Mouse (Mus musculus) cerebellum, postnatal 25 days (tissue): ENCODE measurements at regions not wholly inside any gene's neighbourhood (a gene's known extent, or its start where the extent isn't known, plus 50 kb on each side); places are given as distances from the start of the nearest gene placed in this dataset.
A peak's percentile ranks its signal among the peaks of the same experiment; 100 is the strongest.

Experiments
- DNase-seq, 2 experiments: peaks; one replicate each; pipeline ENCODE4 v3.0.0; 2021; ENCODE audit warnings: mixed read lengths in 2 of 2

DNA sequence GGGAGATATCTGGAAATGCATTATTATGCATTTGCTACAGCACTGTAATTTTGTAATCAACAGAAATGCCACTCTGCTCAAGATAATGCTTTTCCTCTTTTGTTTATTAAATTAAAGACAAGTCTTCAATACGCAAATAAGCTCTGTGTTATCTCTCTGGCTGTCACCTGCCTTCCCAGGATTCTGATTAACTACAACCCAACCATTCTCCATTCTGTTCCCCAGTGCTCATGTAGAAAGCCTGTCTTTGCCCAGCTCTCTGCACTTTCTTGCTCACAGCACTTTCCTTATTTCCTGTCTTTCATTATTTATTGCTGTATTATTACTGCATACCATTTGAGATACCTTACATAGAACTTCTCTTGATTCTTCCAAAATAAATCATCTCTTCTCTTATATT is 525.6 kb downstream of the Cd109 start:
- no peak for DNase-seq

DNA sequence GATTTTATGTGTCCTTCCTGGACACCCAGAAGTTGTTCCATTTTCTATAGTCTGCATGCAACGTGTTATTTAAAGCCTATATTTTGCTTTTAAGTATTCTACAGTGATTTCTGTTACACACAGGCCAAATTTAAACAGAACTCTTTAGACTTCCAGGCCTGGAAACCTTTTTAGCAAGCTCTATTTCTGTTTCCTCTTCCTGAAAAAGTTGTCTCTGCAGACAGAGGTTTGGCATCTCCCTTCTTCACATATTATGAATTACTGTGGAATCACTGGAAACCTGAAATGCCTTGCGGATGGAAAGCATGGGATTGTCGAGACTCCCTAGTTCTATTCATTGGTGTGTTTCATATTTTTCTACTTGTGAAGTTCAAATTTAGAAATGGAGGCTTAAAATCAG is 530.7 kb downstream of the Cd109 start:
- DNase-seq: no peak

DNA sequence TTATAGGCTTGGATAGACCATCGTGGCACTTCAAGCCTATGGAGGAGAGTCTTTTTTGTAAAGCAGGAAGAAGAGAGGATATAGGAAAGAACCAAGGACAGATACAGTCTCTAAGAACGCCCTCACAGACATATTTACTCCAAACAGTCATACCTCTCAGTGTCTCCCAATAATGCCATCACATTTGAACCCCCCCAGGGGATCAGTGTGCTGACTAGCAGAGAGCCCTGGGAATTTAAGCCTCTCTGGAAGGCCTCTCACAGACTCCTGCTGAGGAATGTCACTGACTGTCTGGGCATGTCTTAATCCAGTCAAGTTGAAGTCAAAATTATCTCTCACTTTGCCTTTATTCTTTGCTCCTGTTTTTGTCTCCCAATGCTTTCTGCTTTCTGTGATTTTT is 550.2 kb downstream of the Cd109 start:
- DNase-seq: no peak

DNA sequence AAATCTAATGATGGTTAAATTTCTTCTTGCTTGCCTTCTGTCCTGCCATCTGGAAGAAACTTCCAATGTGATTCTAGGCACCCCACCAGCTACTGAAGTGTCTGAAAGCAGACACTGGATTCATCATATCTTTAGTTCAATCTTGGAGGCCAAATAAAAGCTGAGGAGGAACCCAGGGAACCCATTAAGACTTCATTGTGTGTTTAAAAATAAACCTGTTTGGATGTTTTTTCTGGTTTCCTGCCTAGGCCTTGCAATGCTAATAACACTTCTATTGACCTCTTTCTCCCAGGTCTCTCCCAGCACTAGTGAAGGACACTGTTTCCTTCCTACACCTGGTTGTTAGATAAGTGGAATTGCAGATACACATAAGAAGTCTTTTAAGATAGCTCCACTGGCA is 545.6 kb downstream of the Col12a1 start:
- no peak for DNase-seq

DNA sequence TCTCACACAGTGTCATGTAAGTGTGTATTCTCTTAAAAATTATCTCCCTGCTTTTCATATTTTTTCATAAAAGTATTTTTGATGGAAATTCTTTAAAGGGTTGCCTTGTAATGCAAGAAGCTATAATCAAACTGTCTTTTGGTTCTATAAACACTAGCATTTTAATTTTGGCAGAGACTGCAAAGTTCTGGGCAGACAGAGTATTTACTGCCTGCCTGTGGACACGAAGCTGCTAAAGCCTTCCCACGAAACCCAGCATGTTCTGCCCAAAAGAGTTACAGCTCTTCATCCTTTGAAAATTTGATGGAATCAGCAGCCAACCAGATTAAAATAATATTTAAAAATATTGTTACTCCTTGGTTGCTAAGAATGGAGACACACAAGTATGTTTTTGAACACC is 538.7 kb downstream of the Col12a1 start:
- no peak for DNase-seq

DNA sequence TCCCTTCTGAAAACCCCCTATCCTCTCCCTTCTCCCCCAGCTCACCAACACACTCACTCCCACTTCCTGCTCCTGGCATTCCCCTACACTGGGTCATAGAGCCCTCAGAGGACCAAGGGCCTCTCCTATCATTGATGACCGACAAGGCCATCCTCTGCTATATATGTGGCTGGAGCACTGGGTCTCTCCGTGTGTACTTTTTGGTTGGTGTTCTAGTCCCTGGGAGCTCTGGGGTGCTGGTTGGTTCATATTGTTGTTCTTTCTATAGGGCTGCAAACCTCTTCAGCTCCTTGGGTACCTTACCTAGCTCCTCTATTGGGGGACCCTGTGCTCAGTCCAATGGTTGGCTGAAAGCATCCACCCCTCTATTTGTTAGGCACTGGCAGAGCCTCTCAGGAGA is 523.2 kb downstream of the Col12a1 start:
- no peak for DNase-seq

DNA sequence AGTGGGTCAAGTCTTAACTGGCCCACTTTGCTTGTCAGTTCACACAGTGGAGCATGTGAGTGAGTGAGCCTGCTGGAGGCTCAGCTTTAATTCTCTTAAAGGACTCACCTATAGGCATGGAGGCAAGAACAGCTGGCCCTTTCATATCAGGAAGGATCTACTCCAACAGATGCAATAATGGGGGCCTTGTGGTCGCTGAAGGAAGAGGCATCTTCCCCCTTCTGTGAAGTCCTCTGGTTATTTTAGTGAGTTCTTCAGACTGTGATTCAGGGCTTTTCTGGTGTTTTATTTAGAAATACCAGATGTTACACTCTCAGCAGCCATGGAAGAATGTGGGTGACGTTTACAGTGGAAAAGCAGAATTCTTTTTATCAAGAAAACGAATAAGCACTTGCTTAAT is 516.9 kb downstream of the Col12a1 start:
- DNase-seq: no peak

DNA sequence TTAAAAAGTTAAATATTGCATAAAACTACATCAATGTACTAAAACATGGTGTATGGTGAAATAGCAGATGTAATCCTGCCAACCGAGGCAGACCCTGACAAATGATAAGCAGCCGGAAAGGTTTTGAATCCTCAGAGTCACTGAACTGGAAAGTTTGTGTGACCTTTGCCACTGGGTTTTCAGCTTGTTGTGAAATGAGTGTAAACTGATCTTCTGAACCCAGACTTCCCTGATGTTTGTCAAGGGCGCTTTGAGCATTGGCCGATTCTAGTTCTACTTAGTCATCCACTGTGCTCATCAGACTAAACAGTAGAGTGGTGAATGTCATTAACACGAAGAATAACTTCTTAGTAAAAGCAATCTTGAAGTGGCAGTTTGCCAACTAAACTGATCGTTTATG is 505.3 kb downstream of the Col12a1 start:
- no peak for DNase-seq

DNA sequence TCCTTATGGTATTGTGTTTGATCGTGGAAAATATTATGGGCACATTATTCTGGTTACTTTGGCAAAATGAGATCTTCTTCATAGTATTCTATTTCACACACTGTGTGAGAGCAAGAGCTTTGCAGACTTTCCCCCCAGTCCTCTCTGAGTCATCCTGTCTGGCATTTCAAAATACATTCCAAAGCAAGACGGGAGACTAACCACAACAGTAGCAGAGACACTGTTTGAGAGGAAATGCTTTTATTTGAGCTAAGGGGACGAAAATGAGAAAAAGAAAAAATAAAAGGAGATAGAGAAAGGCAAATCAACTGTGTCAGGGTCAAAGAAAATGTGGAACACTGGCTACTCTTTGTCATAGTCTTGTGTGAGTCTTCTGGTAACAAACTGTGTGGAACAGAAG is 502.6 kb downstream of the Col12a1 start:
- DNase-seq: no peak

DNA sequence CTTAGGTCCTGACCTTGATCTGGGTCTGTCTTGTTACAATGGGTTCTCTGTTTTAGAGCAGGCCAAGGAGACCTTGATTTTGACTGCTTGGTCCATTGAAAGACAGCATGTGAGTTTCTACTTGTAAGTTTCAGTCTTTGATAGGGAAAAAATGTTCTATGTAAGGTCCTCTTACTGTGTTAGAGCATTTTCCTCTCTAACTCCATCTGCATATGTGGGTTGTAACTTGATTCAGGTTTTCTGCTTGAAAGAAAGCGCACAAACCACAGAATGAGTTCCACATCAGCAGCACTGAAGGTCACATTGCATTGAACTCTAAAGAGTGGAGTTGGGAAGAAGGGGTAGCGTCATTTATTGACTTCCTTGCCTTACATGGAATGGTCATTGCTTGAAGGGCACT is 502.2 kb downstream of the Col12a1 start:
- no peak for DNase-seq

DNA sequence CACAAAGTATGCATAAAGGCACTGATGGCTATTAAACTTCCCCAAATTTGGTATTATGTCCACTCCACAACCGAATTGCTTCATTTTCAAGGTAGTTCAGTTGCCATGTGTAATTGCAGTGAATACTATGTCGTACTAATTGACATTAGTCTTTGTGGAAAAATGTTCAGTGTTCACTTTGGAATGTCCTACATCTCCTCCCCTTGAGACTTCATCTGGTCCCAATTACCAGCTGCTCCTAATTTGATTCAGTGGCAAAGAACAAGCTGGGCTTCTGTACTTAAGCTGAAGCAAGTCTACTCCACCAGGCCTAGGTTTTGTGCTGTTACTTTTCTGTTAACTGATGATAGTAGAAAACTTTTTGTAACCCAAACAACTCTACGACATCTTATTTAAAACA is 485.6 kb downstream of the Col12a1 start:
- DNase-seq: no peak

DNA sequence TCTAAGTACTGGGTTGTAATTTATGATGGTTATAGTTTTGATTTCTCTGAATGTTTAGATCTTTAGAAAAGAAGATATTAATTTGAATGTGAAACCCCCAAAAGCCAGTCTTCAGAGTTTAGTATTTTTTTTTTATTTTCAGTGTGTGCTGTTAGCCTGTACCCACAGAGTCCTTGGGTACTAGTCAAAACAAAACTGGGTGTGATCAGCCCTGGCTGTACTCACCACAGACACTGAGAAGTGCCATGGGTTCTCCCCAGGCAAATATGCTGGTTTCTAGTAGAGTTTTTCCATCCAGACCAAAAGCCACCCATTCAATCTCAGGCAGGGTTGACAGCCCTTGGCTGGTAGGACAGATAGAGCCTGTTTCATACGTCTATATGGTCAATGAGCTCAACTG is 484.9 kb downstream of the Col12a1 start:
- no peak for DNase-seq

DNA sequence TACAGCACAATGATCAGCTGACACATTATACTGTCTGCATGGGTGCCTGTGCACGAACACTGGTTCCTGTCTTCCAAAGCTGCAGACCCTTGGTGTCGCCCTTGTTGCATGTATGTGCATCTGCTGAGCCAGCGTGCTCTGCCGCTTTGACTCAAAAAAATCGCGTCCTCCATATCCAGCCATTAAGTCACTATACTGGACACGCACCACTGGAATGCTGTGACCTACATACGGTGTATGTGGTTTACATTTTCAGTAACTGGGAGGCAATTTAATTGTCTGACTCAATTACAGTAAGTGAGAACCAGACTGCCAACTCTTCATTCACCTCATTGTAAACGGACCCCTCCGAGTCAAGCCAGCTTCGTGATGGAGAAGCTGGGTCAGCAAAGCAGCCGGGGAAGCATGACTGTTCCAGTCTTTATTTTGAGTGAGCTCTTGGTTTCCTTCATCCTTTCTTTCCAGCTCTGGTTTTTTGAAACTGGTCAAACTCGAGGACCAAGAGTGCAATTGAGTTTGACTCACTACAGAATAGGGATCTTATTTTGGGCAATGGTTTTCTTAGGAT is 448.9 kb downstream of the Col12a1 start:
- peak; percentile 9 to 15 for DNase-seq

DNA sequence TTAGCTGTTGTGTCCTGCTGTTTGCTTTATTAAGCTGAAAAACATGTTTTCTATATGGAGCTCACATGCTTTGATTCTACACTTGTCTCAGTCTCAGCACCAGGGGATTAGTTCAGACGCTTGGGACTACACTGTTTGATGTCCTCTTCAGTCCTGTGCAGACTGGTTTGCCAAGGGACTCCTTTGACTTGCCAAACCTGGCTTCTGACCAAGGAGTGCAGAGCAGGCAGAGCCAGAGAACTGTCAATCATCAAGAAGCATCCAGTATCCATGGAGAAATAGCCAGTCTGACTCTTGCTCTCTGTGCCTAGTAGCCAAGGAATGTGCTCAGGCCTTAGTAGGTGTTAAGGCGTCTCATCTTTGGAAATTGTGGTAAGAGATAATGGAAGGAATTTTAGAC is 448.4 kb downstream of the Col12a1 start:
- DNase-seq: peak; percentile 69 to 79

DNA sequence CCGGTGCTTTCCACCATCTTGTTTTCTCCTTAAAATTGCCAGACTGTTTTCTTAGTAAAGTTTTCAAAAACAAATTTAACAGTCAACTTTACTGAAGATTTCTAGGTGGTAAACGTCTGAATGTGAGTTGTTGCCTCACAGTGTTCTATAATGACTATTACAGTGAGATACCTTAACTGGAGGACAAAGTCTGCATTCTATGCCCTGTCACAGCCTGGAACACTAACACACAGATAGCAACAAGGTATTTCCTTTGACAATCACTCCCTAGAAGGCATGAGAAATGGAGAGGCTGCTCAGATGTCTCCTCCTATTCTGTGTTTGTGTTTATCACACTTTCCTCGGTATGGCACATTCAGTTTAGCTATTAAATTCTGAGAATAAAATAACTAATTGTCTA is 430.8 kb downstream of the Col12a1 start:
- no peak for DNase-seq

DNA sequence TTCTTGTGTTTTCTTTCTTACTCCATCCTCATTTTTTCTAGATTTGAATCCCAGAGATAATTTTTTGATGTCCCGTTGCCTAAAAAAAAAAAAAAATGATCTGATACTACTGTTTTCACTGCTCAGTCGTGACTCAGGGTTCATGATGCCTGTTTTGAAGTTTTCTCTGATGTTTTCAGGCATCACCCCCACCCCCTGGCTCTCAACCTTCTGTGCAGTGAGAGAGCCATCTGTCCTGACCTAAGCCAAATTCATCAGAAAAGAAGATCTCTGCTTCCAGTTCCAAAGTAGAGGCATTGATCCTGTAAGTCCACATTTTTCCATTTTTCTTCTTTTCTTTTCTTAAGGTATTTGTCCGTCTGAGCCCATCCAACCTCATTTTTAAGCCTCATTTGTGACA is 423.3 kb downstream of the Col12a1 start:
- DNase-seq: peak; percentile 64 to 78

DNA sequence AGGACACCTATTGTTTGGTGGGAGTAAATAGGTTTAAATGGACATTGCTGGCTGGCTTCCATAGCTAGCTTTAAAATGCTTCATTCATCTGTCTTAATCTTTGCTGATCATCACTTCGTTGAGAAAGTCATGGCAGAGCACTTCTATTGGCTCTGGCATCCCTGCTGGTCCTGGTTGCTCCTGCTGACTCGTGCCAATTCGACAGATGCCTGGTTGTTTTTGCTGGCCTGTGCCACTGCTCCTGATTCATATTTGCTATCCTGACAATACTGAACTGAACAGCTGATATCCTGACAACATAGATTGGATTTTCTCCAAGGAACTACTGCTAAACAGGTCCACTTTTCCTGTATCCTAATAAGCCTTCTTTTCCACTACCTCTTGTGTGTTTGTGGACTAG is 417.1 kb downstream of the Col12a1 start:
- DNase-seq: peak; percentile 86 to 88

DNA sequence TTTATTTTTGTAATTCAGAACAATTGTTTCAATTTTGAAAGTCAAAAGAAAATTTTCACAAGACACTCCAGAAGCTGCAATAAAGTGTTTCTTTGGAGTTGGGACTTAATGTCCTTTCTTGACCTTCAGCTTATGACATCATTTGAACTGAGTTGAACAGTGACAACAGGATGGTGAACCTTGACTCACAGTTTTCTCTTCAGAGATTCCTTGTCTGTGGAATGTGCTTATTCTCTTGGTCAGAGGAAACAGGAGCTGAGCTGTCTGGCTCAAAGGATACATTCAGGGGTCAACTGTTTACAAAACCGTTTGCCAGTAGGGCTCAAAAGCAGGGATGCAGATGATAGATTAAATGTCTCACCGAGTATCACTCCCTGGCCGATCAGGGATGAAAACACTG is 408.0 kb downstream of the Col12a1 start:
- no peak for DNase-seq

DNA sequence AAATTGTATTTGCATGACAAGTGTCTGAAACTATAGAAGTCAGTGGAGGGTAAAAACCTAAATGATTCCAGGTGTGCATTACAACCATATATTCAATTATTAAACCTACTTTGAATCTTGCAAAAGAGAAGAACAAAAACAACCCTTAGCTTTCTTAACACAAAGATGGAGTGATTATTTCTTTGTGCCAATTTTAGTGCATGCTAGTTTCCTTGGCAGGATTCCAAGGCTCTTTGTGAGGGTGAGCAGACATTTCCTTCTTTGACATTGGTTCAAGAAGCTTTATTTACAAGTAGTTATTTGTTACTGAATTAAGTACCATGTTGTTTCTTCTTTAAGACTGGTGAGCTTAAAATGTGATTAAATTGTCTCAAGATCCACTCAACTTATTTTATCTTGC is 401.2 kb downstream of the Col12a1 start:
- DNase-seq: no peak

DNA sequence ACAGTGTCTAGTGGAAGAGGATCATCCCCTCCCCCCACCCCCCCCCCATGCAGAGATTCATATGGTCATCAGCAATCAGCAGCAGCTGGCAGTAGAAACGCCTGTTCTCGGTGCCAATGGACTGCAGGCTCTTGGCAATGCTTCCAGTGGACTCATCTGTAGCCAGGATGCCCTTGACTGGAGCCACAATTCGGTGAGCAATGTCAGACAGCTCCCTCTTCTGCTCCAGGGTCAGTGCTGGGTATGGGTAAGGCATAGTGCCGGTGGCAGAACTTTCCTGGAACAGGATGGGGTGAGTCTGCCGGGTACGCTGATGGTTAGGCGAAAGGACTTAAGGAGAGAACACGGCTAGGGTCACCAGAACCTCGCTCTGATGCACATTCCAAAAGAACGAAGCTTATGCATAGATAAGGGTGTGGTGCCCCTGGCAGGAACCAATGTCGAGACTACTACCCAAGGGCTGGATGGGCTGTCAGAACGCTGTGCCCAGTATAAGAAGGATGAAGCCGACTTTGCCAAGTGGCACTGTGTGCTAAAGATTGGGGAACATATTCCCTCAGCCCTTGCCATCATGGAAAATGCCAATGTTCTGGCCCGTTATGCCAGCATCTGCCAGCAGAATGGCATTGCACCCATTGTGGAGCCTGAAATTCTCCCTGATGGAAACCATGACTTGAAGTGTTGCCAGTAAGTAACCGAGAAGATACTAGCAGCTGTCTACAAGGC is 372.1 kb downstream of the Col12a1 start:
- peak; percentile 75 to 80 for DNase-seq

DNA sequence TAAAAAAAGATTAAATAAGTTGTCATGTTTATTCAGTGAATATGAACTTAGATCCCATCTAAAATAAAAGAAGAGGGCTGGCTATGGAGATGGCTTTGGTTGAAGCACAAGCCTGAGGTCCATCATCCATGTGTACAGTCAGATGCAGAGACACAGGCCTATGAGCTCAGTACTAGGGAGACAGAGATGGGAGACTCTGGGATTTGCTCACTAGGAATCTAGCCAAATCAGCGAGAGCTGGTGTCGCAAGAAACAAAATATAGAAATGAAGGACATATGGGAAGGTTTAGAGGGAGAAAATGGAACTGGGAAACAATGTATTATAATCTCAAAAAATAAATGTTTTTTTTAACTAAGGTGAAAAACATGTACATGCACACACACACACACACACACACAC is 326.6 kb downstream of the Col12a1 start:
- DNase-seq: no peak

DNA sequence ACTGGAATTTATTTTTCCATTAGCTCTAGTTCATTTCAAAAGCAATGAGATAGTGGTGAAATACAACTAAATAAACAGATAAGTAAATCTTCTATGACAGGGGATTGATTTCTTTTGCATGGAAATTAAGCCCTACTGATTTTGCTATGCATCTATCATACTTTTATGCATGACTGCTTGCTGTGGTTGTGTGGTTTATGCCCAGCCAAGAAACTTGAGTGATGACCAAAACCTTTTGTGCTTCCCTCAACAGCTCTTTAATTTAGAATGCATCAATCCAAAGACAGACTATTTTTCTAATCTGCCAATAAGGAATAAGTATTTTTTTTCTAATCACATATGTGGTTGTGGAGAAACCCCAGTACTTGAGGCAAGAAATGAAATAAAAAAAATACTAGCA is 303.6 kb downstream of the Col12a1 start:
- no peak for DNase-seq

DNA sequence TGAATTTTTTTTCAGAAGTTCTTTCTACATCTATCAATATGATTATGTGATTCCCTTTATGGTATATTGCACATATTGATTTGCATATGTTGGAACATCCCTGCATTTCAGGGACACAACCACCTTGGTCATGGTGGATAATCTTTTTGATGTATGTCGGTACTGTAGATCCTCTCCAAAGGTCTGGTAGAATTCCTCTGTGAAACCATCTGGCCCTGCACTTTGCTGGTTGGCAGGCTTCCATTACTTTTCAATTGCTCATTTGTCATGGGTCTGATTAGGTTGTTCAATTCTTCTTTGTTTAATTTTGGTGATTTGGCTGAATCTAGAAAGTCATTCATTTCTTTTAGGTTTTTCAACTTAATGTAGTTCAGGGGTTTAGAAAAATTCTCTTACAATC is 288.2 kb downstream of the Col12a1 start:
- peak; percentile 55 to 72 for DNase-seq

DNA sequence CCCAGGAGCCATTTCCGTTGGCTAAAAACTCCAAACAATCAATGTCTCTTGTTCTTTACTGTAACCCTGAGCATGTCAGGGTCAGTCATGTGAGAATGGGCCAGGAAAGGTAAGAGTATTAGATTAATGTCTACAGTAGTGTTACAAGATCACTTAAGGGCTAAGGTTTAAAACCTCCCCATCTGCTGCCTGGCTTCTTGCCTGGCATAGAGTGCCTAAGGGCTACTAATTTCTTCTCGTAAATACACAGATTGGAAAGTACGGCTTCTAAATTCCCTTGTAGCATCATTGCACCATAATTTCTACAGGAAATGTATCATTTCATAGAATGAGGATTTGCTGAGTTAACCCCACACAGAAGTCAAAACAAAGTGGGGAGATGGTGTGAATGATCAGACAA is 281.0 kb downstream of the Col12a1 start:
- peak; percentile 13 to 37 for DNase-seq
